Comparison of ENCODE assay signal across 19 mouse cellular contexts in genomic region chr1:190948846-190949245, GRCm38 (mm10). TPM values are rescaled to one million over a fixed set of nuclear protein-coding genes. Genes with fewer than 3 reads are reported as not detected.
DNase-seq lines count a peak whose midpoint lies in the region; ATAC-seq and TF ChIP-seq lines count a peak whose summit lies in the region.
"Had no signal": no experiment of that assay in that cellular context is flagged by ENCODE, and none has a peak within 500 bp of the region (broad histone marks: within the 10 kb centered on the region; RNA-seq: fewer than 3 reads in every experiment).

No protein-coding gene starts in this region.

- TF ChIP-seq POLR2A in ES-Bruce4 (IDR thresholded peaks at IDR 0.05; ENCODE audit: insufficient read depth, low read length), result no peak

- no peaks in the 10 kb centered on the region for H3K4me1 ChIP-seq in hindbrain, embryonic 15.5 days (replicated peaks)
- H3K4me1 ChIP-seq in hindbrain, embryonic 13.5 days (replicated peaks), result no peaks in the 10 kb centered on the region
- no peaks in the 10 kb centered on the region for H3K4me1 ChIP-seq in ES-Bruce4 (ENCODE audit: control insufficient read depth, insufficient read depth, low read length)
- H3K4me1 ChIP-seq: forebrain, embryonic 13.5 days; limb, embryonic 10.5 days; liver, embryonic 13.5 days; stomach, embryonic 15.5 days had no signal

- 85% methylated on average over 17 of the region's 17 CpGs for WGBS in hindbrain, embryonic 15.5 days
- 87% methylated on average over 17 of the region's 17 CpGs for WGBS in hindbrain, embryonic 13.5 days

- H3K4me3 ChIP-seq in hindbrain, embryonic 15.5 days, result no peak overlapping the region
- no peak overlapping the region for H3K4me3 ChIP-seq in hindbrain, embryonic 13.5 days
- H3K4me3 ChIP-seq in ES-Bruce4 (ENCODE audit: low read depth, low read length), result 0 out of 2 replicates have a peak overlapping the region, but pooled peaks have one; percentile 7
- H3K4me3 ChIP-seq: embryonic facial prominence, embryonic 15.5 days; forebrain, embryonic 13.5 days; heart, embryonic 10.5 days; limb, embryonic 10.5 days; liver, embryonic 13.5 days; stomach, embryonic 15.5 days had no signal

- TF ChIP-seq EP300 in ES-Bruce4 (IDR thresholded peaks at IDR 0.05; ENCODE audit: insufficient read depth, low read depth, low read length), result no peak

- TF ChIP-seq CTCF in ES-Bruce4 (IDR thresholded peaks at IDR 0.05; ENCODE audit: low read depth, low read length), result no peak

- H3K36me3 ChIP-seq in hindbrain, embryonic 15.5 days, result peaks cover 80% of the 10 kb centered on the region
- H3K36me3 ChIP-seq in hindbrain, embryonic 13.5 days, result peaks cover 90% of the 10 kb centered on the region
- no peaks in the 10 kb centered on the region for H3K36me3 ChIP-seq in ES-Bruce4 (ENCODE audit: control insufficient read depth, insufficient read depth, low read length, poor library complexity, severe bottlenecking)

- no peak overlapping the region for H3K27ac ChIP-seq in hindbrain, embryonic 15.5 days (replicated peaks)
- H3K27ac ChIP-seq in hindbrain, embryonic 13.5 days, result no peak overlapping the region
- H3K27ac ChIP-seq in ES-Bruce4 (ENCODE audit: insufficient read depth, low read length), result no peak overlapping the region
- H3K27ac ChIP-seq: embryonic facial prominence, embryonic 15.5 days; forebrain, embryonic 13.5 days; limb, embryonic 10.5 days; liver, embryonic 13.5 days; stomach, embryonic 15.5 days had no signal

- DNase-seq in cerebellum, adult 18-20 months, result peak; percentile 59 to 65
- DNase-seq in kidney, adult 9 months, result peak; percentile 19
- no peak for DNase-seq in embryo, embryonic 10 days (ENCODE audit: low spot score)
- no peak for DNase-seq in T-cell, adult 2 months (ENCODE audit: low spot score)
- DNase-seq: liver, embryonic 13.5 days; lung, postnatal 14 days; midbrain, embryonic 14.5 days; thymus, postnatal 36 days had no signal

- no peaks in the 10 kb centered on the region for H3K9me3 ChIP-seq in hindbrain, embryonic 15.5 days
- H3K9me3 ChIP-seq in hindbrain, embryonic 13.5 days, result no peaks in the 10 kb centered on the region
- H3K9me3 ChIP-seq in ES-Bruce4 (replicated peaks; ENCODE audit: control insufficient read depth, insufficient read depth, low read length, poor library complexity, severe bottlenecking), result no peaks in the 10 kb centered on the region
- H3K9me3 ChIP-seq: embryonic facial prominence, embryonic 15.5 days; forebrain, embryonic 13.5 days; G1E; heart, embryonic 10.5 days; limb, embryonic 10.5 days; liver, embryonic 13.5 days; stomach, embryonic 15.5 days had no signal

- peak; percentile 58; the same call in 1 of the 2 replicates for ATAC-seq in hindbrain, embryonic 15.5 days (ENCODE audit: low FRiP score, low read depth)
- no peak for ATAC-seq in hindbrain, embryonic 13.5 days (ENCODE audit: low FRiP score)
- no peak for ATAC-seq in granulocyte monocyte progenitor cell, adult 5-6 weeks (replicated peaks; ENCODE audit: poor library complexity, severe bottlenecking)
- ATAC-seq: forebrain, embryonic 13.5 days had no signal

- no peak overlapping the region for H3K4me2 ChIP-seq in hindbrain, embryonic 15.5 days
- no peak overlapping the region for H3K4me2 ChIP-seq in hindbrain, embryonic 13.5 days
- H3K4me2 ChIP-seq: embryonic facial prominence, embryonic 15.5 days; forebrain, embryonic 13.5 days; liver, embryonic 13.5 days; stomach, embryonic 15.5 days had no signal

- H3K9ac ChIP-seq in hindbrain, embryonic 15.5 days, result no peak overlapping the region
- no peak overlapping the region for H3K9ac ChIP-seq in hindbrain, embryonic 13.5 days
- H3K9ac ChIP-seq in ES-Bruce4 (ENCODE audit: low read depth, poor library complexity, severe bottlenecking), result no peak overlapping the region
- H3K9ac ChIP-seq: embryonic facial prominence, embryonic 15.5 days; forebrain, embryonic 13.5 days; liver, embryonic 13.5 days; stomach, embryonic 15.5 days had no signal

- no peaks in the 10 kb centered on the region for H3K27me3 ChIP-seq in hindbrain, embryonic 15.5 days
- no peaks in the 10 kb centered on the region for H3K27me3 ChIP-seq in hindbrain, embryonic 13.5 days
- H3K27me3 ChIP-seq in ES-Bruce4 (ENCODE audit: control insufficient read depth, insufficient read depth, low read length, poor library complexity, severe bottlenecking), result no peaks in the 10 kb centered on the region
- H3K27me3 ChIP-seq: embryonic facial prominence, embryonic 15.5 days; forebrain, embryonic 13.5 days; liver, embryonic 13.5 days; stomach, embryonic 15.5 days had no signal

RNA-seq across cellular contexts. Expression of gene Angel2, which starts 23.9 kb away (rescaled TPM):
- 43.9 and 48.6 TPM in 2 replicates for polyA plus RNA-seq in hindbrain, embryonic 15.5 days (2015; fragmentation: Nextera tagmentation; extraction: Ambion mirVana)
- 55.4 and 57.0 TPM in 2 replicates for polyA plus RNA-seq in hindbrain, embryonic 13.5 days (2015; fragmentation: Nextera tagmentation; extraction: Ambion mirVana)
- 19.7 and 20.8 TPM in 2 replicates for polyA plus RNA-seq in ES-Bruce4 (2011; ENCODE audit: insufficient read depth, insufficient read length, low read depth, missing spikeins)
- 27.0 and 34.8 TPM in 2 replicates for total RNA-seq in granulocyte monocyte progenitor cell, adult 5-6 weeks (2014; fragmentation: Nextera tagmentation)
- 29.4 and 49.4 TPM in 2 replicates for total RNA-seq in granulocyte monocyte progenitor cell, adult 5-6 weeks (2017)

RNA-seq across cellular contexts. Expression of gene Vash2, which starts 30.2 kb away (rescaled TPM):
- polyA plus RNA-seq in hindbrain, embryonic 15.5 days (2015; fragmentation: Nextera tagmentation; extraction: Ambion mirVana), result 77.3 and 83.6 TPM in 2 replicates
- polyA plus RNA-seq in hindbrain, embryonic 13.5 days (2015; fragmentation: Nextera tagmentation; extraction: Ambion mirVana), result 92.4 and 94.1 TPM in 2 replicates
- 4.2 and 4.7 TPM in 2 replicates for polyA plus RNA-seq in ES-Bruce4 (2011; ENCODE audit: insufficient read depth, insufficient read length, low read depth, missing spikeins)
- total RNA-seq in granulocyte monocyte progenitor cell, adult 5-6 weeks (2014; fragmentation: Nextera tagmentation), result 0.64 TPM in 1 of 2 replicates, not detected in the other
- 0.21 TPM in 1 of 2 replicates, not detected in the other for total RNA-seq in granulocyte monocyte progenitor cell, adult 5-6 weeks (2017)
- total RNA-seq: hematopoietic stem cell, adult 5-6 weeks had no signal
- polyA plus RNA-seq: G1E had no signal

RNA-seq across cellular contexts. Expression of gene Rps6kc1, which starts 37.3 kb away (rescaled TPM):
- polyA plus RNA-seq in hindbrain, embryonic 15.5 days (2015; fragmentation: Nextera tagmentation; extraction: Ambion mirVana), result 27.4 and 30.4 TPM in 2 replicates
- 28.6 and 29.5 TPM in 2 replicates for polyA plus RNA-seq in hindbrain, embryonic 13.5 days (2015; fragmentation: Nextera tagmentation; extraction: Ambion mirVana)
- polyA plus RNA-seq in ES-Bruce4 (2011; ENCODE audit: insufficient read depth, insufficient read length, low read depth, missing spikeins), result 21.3 and 21.6 TPM in 2 replicates
- 5.1 and 6.7 TPM in 2 replicates for total RNA-seq in granulocyte monocyte progenitor cell, adult 5-6 weeks (2014; fragmentation: Nextera tagmentation)
- 9.4 and 16.0 TPM in 2 replicates for total RNA-seq in granulocyte monocyte progenitor cell, adult 5-6 weeks (2017)

Comparison
In these comparisons a context has a peak if more than half of its experiments do, and no peak if none do; other contexts are left out.
1. DNase-seq: peak in cerebellum, adult 18-20 months (2 of 2) and kidney, adult 9 months (single experiment); none in embryo, embryonic 10 days (single experiment) and T-cell, adult 2 months (single experiment).
2. RNA of gene Vash2, which starts 30.2 kb away (polyA plus RNA-seq): 92.4 to 94.1 TPM in hindbrain, embryonic 13.5 days and 77.3 to 83.6 TPM in hindbrain, embryonic 15.5 days; 4.2 to 4.7 TPM in ES-Bruce4; every median in the first group is over 10 times any median in the second.